Mouse (Mus musculus) ovary, postnatal 10 days (tissue): ENCODE results near the gene Fbrsl1.
"Not testable (repeated sequence)": the region's sequence is repeated elsewhere in the genome, so short reads cannot be mapped to it uniquely, and the experiment has no call there.

Source experiments
- DNase-seq: peaks from one replicate; pipeline ENCODE4 v3.0.0; 2022; ENCODE audit warnings: low spot score

Gene Fbrsl1

DNA sequence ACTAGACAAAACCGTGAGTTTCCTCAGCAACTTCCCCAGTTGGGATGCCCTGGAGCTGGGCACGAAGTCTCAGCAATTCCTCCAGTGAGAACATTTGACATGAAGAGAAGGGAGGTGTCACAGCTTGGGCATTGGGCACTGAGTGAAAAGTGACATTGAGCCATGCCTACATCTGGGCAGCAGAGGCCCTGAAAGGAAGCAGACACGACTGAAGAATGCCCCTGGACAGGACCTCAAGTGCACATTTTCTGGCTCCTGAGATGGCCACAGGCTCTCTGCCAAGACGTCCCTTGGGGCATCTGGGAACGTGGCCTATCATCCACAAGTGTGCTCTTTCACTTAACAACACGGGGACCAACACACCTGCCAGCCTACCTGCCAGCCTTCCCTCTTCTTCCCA lies 991 bp upstream of the Fbrsl1 start:
- no peak for DNase-seq

DNA sequence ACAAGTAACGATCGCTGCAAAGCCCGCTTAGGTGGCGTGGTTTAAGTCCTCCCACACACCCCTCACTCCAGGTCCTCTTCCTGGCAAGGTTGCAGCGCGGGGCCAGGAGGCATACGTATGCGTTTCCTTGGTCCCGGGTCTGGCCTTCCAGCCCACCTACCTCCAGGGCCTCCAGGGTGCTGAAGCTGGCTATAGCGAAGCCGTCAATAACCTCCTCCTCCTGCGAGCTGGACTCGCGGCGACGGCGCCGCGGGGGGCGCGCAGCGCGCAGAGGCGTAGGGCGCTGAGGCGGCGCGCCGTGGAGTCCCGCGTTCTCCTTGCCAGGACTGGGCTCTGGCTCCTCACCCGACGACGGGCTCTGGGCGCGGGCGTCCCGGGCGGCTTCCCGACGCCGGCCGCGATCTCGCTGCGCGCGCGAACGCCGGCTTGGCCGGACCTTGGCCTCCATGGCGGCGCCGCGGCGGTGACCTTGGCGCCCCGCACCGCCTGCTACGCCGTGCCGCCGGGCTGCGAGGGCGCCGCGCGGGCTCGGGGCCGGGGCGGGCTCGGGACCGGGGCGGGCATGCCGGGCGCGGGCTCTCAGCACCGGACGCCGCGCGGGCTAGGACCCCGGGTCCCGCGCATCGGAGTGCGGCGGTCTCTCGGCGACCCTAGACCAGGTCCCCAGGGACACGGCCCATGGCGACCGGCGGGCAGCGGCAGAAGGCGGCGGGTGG lies 425 bp downstream of the Fbrsl1 start:
- DNase-seq: no peak

- no peak for DNase-seq
These were observed 3.8 kb downstream of the Fbrsl1 start for GRCm38 (mm10) chr5:110444509-110444908.

GRCm38 (mm10) chr5:110442966-110443590 lies 5.2 kb downstream of the Fbrsl1 start:
- no peak for DNase-seq

DNA sequence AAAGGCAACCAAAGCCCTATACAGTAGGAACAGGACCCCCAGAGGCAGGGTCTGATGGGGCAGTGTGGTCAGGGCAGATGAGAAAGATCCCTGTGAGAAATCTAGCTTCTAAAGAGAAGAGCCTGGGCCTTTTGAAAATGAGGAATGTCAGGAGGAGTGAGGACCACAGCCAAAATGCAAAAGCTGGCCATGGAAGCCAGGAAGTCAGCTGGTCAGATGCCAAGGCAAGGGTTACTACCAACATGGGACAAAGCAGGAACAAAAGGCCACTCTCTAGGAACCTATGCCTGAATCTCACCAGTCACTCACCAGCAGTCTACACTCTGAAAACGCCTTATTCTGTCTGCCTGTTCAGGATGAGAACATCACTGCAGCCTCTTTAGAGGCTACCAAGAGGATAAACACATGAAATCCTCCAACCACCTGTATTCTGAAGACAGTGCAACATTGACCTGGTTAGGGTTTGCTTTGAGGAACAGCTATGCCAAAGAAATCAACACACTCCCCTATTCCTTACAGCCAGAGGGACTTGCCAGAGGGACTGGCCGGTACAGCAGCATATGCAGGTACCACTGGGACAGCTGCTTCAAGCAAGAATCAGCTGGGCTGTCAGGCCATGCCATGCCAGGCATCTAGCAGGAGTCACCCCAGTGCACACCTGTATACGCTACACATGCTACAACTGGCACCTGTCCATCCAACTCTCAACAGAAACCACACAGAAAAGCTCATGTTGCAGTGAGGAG lies 8.6 kb downstream of the Fbrsl1 start:
- DNase-seq: no peak

DNA sequence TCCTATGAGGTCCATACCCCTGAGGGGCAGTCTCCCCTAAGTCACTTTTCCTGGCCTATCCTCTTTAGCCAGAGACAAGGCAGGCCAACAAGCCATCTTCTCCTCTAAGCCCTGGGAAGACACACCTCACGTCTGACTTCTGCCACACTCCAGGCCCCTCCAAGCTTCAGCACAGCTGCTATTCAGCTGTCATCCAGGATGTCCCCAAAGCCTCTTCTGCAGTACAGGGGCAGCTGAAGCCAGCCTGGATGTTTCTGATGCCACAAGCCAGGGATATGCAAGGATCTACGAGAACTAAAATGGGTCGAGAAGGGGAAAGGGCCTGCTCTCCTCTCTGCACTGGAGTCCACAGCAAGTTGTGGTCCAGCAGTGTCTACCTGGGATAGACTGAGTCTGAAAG lies 9.7 kb downstream of the Fbrsl1 start:
- DNase-seq: no peak

- no peak for DNase-seq
These were observed 10.6 kb downstream of the Fbrsl1 start for GRCm38 (mm10) chr5:110437632-110438261.

DNA sequence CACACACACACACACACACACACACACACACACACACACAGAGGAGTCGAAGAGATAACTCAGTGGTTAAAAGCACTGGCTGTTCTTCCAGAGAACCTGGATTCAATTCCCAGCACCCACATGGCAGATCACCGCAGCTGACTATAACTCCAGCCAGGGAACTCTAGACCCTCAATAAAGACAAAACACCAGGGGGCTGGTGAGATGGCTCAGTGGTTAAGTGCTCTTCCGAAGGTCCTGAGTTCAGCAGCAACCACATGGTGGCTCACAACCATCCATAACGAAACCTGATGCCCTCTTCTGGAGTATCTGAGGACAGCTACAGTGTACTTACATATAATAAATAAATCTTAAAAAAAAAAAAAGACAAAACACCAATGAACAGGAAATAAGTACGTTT lies 12.1 kb downstream of the Fbrsl1 start:
- not testable (repeated sequence) for DNase-seq

GRCm38 (mm10) chr5:110434816-110435215 lies 13.5 kb downstream of the Fbrsl1 start:
- DNase-seq: no peak

GRCm38 (mm10) chr5:110429045-110429444 lies 19.3 kb downstream of the Fbrsl1 start:
- DNase-seq: no peak

- DNase-seq: no peak
These were observed 20.0 kb downstream of the Fbrsl1 start for GRCm38 (mm10) chr5:110428290-110428689.

DNA sequence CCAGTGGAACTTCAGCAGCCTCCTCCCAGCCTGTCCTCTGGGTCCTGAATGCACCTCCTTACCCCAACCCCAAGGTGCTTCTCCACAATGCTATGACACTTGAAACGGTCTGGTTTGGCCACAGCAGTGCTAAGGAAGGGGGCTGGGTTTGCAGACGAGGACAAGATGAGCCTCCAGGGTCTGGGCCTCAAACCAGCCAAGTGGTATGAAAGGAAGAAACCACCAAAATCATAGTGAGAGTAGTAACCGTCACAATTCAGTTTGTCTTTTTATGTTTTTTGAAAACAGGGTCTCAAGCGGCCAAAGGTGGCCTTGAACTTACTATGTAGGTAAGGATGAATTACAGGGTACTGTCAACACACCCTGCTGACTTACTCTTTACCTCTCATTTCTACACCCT lies 23.1 kb downstream of the Fbrsl1 start:
- DNase-seq: no peak

DNA sequence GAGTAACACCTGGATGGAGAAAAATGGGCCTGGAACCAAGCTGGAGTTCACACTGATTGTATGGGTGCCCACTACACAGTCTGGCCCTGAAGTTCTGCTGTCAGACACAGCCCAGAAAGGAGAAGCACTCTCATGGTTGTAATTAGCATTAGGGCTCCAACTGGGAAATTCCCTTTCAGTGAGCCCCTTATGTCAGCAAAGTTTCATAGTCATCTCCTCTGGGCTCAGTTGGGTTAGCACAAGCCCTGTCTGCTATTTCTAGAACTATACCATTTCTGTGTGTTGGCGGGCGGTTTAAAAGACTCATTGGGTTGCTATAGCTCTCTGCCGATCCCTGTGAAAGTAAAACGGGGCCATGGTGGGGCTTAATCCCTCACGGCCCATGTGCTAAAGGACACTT lies 24.1 kb downstream of the Fbrsl1 start:
- DNase-seq: no peak

DNA sequence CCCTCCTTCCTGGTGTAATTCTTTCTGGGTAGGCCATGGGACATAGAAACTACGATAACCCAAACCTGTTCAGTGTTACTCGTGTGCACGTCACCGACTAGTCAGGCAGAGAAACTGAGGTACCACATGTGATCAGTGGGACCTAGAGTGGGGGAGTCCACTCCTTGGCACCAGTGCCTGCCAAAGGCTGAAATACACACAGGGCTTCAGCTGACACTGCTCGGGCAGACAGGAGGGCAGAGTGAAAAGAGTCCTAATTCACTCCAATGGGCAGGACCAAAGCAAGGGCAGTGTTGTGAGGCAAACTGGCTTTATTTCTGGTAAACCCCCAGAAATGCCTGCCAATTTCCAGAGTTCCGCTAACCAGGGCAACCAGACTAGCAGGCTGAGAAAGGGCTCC lies 26.9 kb downstream of the Fbrsl1 start:
- no peak for DNase-seq

DNA sequence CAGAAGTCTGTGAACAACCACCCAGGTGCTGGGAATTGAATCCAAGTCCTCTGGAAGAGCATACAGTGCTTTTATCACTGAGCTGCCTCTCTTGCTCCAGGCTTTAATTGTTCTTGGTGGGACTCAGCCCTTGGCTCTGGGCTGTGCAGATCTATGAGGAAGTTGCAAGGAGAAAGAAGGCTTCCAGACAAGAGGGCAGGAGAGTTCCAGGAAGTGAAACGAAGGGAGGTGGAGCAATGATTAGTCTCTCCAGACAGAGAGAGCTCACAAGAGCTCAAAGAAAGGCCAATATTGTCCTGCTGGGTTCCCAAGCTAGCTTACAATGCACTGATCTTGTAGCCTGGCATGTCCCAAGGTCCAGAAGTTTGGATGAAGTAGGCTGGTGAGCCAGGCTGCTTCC lies 27.4 kb downstream of the Fbrsl1 start:
- DNase-seq: no peak

DNA sequence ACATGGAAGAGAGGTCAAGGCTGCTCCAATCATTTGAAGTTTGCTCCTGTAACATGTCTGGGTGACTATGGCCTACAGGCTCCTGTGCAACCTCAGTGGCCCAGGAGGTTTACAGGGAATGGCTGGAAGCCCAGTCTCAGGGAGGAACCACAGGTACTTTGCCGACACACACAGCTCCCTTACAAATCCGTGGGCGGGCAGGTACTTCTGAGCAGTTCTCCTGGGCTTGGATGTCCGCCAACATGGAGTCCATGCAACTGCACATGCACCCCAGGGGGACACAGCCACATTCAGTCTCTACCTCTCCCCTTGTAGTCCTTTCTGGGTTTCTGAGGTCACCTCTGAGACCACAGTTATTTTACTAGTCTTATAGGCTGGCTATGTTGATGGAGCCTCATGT lies 28.1 kb downstream of the Fbrsl1 start:
- no peak for DNase-seq

DNA sequence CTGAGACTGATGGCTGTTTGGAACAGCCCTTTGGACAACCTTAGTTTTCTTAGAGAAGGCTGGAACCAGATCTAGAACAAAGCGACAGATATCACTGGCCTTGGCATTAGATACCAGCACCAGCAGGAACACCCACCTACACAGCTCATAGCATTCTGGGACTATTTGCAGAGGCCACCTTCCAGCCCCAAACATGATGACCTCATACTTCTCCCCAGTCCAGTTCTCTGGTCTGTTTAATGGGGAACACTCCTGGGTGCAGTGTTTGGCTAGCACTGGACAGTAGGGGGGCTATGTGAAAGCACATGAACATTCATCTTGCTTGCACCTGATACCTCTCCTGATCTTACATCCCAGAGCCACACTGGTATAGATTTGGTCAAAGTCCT lies 29.8 kb downstream of the Fbrsl1 start:
- no peak for DNase-seq

- DNase-seq: no peak
These were observed 30.4 kb downstream of the Fbrsl1 start for GRCm38 (mm10) chr5:110417756-110418522.

DNA sequence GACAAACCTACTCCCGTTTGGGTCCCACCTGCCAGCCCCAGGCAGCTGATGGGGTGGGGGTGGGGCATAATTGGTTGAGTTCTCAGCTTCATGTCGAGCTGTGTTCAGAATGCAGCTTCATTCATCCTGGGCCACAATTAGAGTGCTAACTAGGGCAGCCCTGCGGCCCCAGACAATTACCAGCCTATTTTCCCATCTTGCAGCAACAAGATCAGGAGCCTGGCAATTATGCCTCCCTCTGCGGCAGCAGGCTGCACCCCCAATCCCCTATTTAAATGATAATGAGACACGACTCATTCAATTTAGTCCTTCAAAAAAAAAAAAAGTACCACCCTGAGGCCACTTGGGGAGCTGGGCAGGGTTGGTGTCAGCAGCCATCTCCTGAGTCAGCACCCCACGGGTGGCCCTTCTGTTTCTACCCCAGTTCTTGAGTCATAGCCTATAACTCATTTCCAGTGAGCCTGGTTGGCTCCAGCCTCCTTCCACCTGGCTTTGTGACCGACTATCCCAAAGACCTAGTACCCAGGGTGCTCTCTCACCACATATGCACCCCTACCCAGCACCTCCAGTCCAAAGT lies 31.4 kb downstream of the Fbrsl1 start:
- DNase-seq: no peak

DNA sequence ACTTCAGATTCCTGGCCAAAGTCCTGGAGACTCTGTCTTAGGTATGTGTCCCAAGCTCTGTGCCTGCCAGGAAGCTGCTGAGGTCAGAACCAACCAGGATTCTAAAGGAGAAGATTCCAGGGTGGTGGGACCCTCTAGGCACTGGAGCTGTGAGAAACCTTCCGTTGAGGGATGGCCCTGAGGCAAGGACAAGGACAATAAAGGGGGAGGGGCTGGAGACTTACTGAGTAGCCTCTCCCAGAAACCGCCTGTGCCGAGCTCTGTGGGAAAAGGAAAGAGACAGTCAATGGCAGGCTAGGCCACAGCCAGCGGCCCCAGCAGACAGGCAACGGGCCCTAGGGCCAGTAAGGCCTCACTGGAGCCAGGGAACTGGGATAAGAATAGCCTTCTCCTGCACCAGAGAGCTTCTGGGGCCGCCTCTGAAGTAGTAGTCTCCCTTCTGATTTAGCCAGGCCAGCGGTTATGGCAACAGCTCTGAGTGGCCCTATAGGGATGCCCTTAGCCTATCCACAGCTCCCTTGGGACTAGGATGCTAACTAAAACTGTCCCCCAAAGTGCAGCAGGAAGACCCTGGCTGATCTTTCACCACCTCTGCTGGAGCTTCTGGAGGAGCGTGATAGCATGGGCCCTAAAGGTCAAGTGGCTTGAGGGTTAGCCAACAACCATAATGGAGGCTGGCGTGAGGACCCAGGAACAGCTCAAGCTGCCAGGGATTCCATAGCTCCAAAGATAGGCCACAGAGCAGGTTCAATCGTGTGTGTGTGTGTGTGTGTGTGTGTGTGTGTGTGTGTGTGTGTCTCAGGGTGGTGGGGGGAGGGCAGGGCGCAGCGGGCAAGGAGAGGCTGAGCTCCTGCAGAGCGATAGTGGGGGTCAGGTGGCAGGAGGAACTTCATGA lies 32.2 kb downstream of the Fbrsl1 start:
- no peak for DNase-seq

DNA sequence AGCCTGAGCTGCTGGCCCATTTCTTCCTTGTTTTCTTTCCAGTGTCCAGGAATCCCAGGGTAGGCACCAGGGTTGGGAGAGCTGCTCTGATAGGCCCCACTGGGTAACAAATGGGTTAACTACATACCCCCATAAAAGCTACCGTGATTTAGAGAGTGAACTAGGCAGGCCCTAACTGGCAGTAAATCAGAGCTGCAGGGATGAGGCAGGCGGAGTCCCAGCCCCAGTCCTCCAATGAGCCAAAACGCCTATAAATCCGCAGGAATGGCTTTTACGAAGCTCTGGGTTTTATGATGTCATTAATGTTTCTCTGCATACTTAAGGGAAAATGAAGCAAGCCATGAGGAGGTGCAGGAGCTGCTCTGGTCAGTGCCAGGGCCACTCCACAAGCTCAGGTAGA lies 33.3 kb downstream of the Fbrsl1 start:
- no peak for DNase-seq
